Mouse (Mus musculus) CH12.LX (cell line): ENCODE results near the gene Mgll. TPM values are rescaled to one million over a fixed set of nuclear protein-coding genes. Genes with fewer than 3 reads are reported as not detected.

Experiments used
- DNase-seq: peaks from one replicate; pipeline ENCODE4 v3.0.0-alpha.2; 2013; ENCODE audit errors: extremely low read depth
- H3K27ac ChIP-seq: 2 replicates; pipeline ENCODE4 v1.5.1; 2012; ENCODE audit warnings: low read depth, mild to moderate bottlenecking, control low read depth, moderate library complexity; ENCODE audit not compliant: insufficient read depth
- H3K27me3 ChIP-seq: replicated peaks from 2 replicates; pipeline ENCODE3; 2012; ENCODE audit warnings: inconsistent platforms
- H3K36me3 ChIP-seq, 2 experiments: replicated peaks in 1 of 2; 2 replicates each; pipeline versions ENCODE3 to v1.6.1; 2012; ENCODE audit warnings: inconsistent platforms in 1 of 2, low read length in 1 of 2, mild to moderate bottlenecking in 1 of 2, mixed read lengths in 1 of 2, moderate library complexity in 1 of 2; ENCODE audit not compliant: control insufficient read depth in 1 of 2, insufficient read depth in 1 of 2
- H3K4me1 ChIP-seq, 2 experiments: 2 replicates each; pipeline ENCODE4 v1.6.1; 2012; ENCODE audit warnings: inconsistent platforms in 1 of 2, moderate library complexity in 1 of 2; ENCODE audit not compliant: insufficient read depth in 2 of 2, control insufficient read depth in 1 of 2
- H3K4me2 ChIP-seq: 2 replicates; pipeline ENCODE4 v1.6.1; 2012; ENCODE audit warnings: low read depth, mild to moderate bottlenecking, control low read depth; ENCODE audit not compliant: poor library complexity, insufficient read depth, severe bottlenecking
- H3K4me3 ChIP-seq, 3 experiments: fragments of 150-350 bp in 1 of 3; sonication (generic) in 1 of 3; replicated peaks in 1 of 3; 2 replicates each; pipeline versions ENCODE3 to v1.5.1; 2011 to 2012; ENCODE audit warnings: low read depth in 2 of 3, low read length in 2 of 3, mild to moderate bottlenecking in 2 of 3, moderate library complexity in 2 of 3, control low read depth in 1 of 3, improper control_type of control experiment in 1 of 3, inconsistent platforms in 1 of 3, mixed read lengths in 1 of 3; ENCODE audit not compliant: poor library complexity in 1 of 3
- H3K79me2 ChIP-seq: replicated peaks from 2 replicates; pipeline ENCODE4 v1.6.1; 2012; ENCODE audit warnings: mild to moderate bottlenecking, moderate library complexity; ENCODE audit not compliant: control insufficient read depth, poor library complexity, insufficient read depth, severe bottlenecking; ENCODE audit errors: extremely low read depth
- H3K9ac ChIP-seq: 2 replicates; pipeline ENCODE4 v1.6.1; 2012; ENCODE audit warnings: low read depth, mild to moderate bottlenecking, control low read depth, moderate library complexity; ENCODE audit not compliant: insufficient read depth
- H3K9me3 ChIP-seq: replicated peaks from 2 replicates; pipeline ENCODE3; 2012; ENCODE audit warnings: low read length, inconsistent platforms, mixed read lengths
- BHLHE40 ChIP-seq: IDR thresholded peaks from 2 replicates; pipeline ENCODE4 v1.6.1; 2011; ENCODE audit warnings: mild to moderate bottlenecking, low read depth, low read length, improper control_type of control experiment
- CHD2 ChIP-seq: IDR thresholded peaks from 2 replicates; pipeline ENCODE4 v1.6.1; 2011; ENCODE audit warnings: low read length, improper control_type of control experiment
- CTCF ChIP-seq, 2 experiments: IDR thresholded peaks in 1 of 2; conservative IDR thresholded peaks in 1 of 2; 2 replicates each; pipeline ENCODE4 v1.5.1; 2011 to 2012; ENCODE audit warnings: low read depth in 2 of 2, low read length in 2 of 2, improper control_type of control experiment in 1 of 2, inconsistent platforms in 1 of 2, mild to moderate bottlenecking in 1 of 2, moderate library complexity in 1 of 2
- E2F4 ChIP-seq: IDR thresholded peaks from 2 replicates; pipeline ENCODE4 v1.6.1; 2011; ENCODE audit warnings: low read depth, low read length, improper control_type of control experiment; ENCODE audit not compliant: insufficient replicate concordance
- ELF1 ChIP-seq: IDR thresholded peaks from 2 replicates; pipeline ENCODE4 v1.6.1; 2014; ENCODE audit warnings: low read depth, mild to moderate bottlenecking, inconsistent platforms, low read length, improper control_type of control experiment
- EP300 ChIP-seq: IDR thresholded peaks from 2 replicates; pipeline ENCODE4 v1.6.1; 2011; ENCODE audit warnings: low read length, improper control_type of control experiment
- JUN ChIP-seq: IDR thresholded peaks from 2 replicates; pipeline ENCODE4 v1.6.1; 2011; ENCODE audit warnings: low read depth, mild to moderate bottlenecking, low read length, improper control_type of control experiment, moderate library complexity; ENCODE audit not compliant: insufficient read depth
- JUND ChIP-seq: conservative IDR thresholded peaks from 2 replicates; pipeline ENCODE4 v1.6.1; 2011; ENCODE audit warnings: low read depth, low read length, improper control_type of control experiment
- MAX ChIP-seq: IDR thresholded peaks from 2 replicates; pipeline ENCODE4 v1.6.1; 2011; ENCODE audit warnings: low read length, improper control_type of control experiment
- MEF2A ChIP-seq: IDR thresholded peaks from 2 replicates; pipeline ENCODE4 v1.6.1; 2014; ENCODE audit warnings: low read depth, mild to moderate bottlenecking, inconsistent platforms, low read length, improper control_type of control experiment, borderline replicate concordance
- MXI1 ChIP-seq: IDR thresholded peaks from 2 replicates; pipeline ENCODE4 v1.6.1; 2011; ENCODE audit warnings: mild to moderate bottlenecking, low read depth, low read length, improper control_type of control experiment
- MYC ChIP-seq: IDR thresholded peaks from 2 replicates; pipeline ENCODE4 v1.6.1; 2011; ENCODE audit warnings: low read depth, mild to moderate bottlenecking, improper control_type of control experiment, low read length
- NRF1 ChIP-seq: IDR thresholded peaks from 2 replicates; pipeline ENCODE4 v1.6.1; 2014; ENCODE audit warnings: low read depth, mild to moderate bottlenecking, inconsistent platforms, low read length, improper control_type of control experiment, moderate library complexity
- POLR2A ChIP-seq: IDR thresholded peaks from 2 replicates; pipeline ENCODE4 v1.6.1; 2011; ENCODE audit warnings: low read depth, mild to moderate bottlenecking, improper control_type of control experiment, low read length
- POLR2AphosphoS2 ChIP-seq: IDR thresholded peaks from 2 replicates; pipeline ENCODE4 v1.6.1; 2011; ENCODE audit warnings: low read depth, low read length, improper control_type of control experiment
- RAD21 ChIP-seq: IDR thresholded peaks from 2 replicates; pipeline ENCODE4 v1.6.1; 2011; ENCODE audit warnings: low read depth, mild to moderate bottlenecking, low read length, improper control_type of control experiment, moderate library complexity
- RCOR1 ChIP-seq: conservative IDR thresholded peaks from 2 replicates; pipeline ENCODE4 v1.6.1; 2012; ENCODE audit warnings: low read depth, mild to moderate bottlenecking, inconsistent platforms, low read length, improper control_type of control experiment
- SIN3A ChIP-seq: IDR thresholded peaks from 2 replicates; pipeline ENCODE4 v1.6.1; 2012; ENCODE audit warnings: low read length, improper control_type of control experiment, inconsistent platforms
- SMC3 ChIP-seq: IDR thresholded peaks from 2 replicates; pipeline ENCODE4 v1.6.1; 2011; ENCODE audit warnings: low read depth, low read length, improper control_type of control experiment
- ZC3H11A ChIP-seq: IDR thresholded peaks from 2 replicates; pipeline ENCODE4 v1.6.1; 2012; ENCODE audit warnings: low read depth, mild to moderate bottlenecking, inconsistent platforms, low read length, improper control_type of control experiment
- ZKSCAN1 ChIP-seq: IDR thresholded peaks from 2 replicates; pipeline ENCODE4 v1.6.1; 2012; ENCODE audit warnings: low read depth, inconsistent platforms, low read length, improper control_type of control experiment, borderline replicate concordance
- ZNF384 ChIP-seq: IDR thresholded peaks from 2 replicates; pipeline ENCODE4 v1.6.1; 2012; ENCODE audit warnings: low read depth, low read length, improper control_type of control experiment, inconsistent platforms
- dilution Hi-C: fragments of 300-500 bp; cut with MboI; formaldehyde crosslinking; loops from 2 replicates; pipeline ENCODE4 v1.14.3; 2020; ENCODE audit warnings: low sequenced_read_pairs; ENCODE audit not compliant: extremely low pct_unique_long_range_greater_than_20kb, extremely low pct_ligation_motif_present
- in situ Hi-C: fragments of 300-500 bp; cut with MboI; formaldehyde crosslinking; loops from 3 replicates; pipeline ENCODE4 v1.14.3; 2019; ENCODE audit warnings: low sequenced_read_pairs, low pct_ligation_motif_present, low pct_unique_long_range_greater_than_20kb, mixed read lengths
- polyA plus RNA-seq: library from polyadenylated mRNA; unstranded; fragments of >175 nt; gene quantifications from 2 replicates; pipeline ENCODE4 v1.2.1, GENCODE M21; 2012; ENCODE audit warnings: low read depth; ENCODE audit not compliant: insufficient read length
- total RNA-seq, 2 experiments: library from RNA; depleted of rRNA; stranded (reverse); fragments of 300-350 nt in 1 of 2; fragments of >200 nt in 1 of 2; gene quantifications; 2 replicates each; pipeline ENCODE4 v1.2.3; 2012 to 2014

The Mgll gene
- total and polyA plus RNA-seq, 3 experiments, result 60.8 to 81.1 (median 76.5) TPM

DNA sequence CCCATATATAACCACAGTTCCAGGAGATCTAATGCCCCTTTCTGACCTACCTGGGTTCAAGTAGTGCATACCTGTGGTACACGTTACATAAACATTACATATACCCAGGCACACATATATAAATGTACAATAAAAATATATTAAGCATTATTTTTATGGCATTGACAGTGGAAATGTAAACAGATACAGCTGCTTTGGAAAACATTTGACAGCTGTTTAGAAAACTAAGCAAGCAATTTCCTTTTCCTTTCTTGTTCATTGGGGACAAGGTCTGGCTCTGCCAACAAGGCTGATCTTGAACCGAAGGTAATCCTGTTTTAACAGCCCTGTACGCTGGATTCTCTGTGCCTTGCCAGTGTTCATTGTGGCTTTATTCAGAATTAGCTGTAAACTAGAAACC is 3.2 kb upstream of the Mgll start:
- dilution Hi-C loops (no loop called here), in situ Hi-C loops (no loop called here)
- DNase-seq, result no peak
- no peak overlapping the region for H3K4me3 ChIP-seq
- TF ChIP-seq JUND (no peak), SIN3A (no peak), MAX (no peak), RAD21 (no peak), MXI1 (no peak), RCOR1 (no peak), ELF1 (no peak), MYC (no peak), BHLHE40 (no peak), ZKSCAN1 (no peak), SMC3 (no peak), MEF2A (no peak), NRF1 (no peak), EP300 (no peak), JUN (no peak), POLR2A (no peak), ZC3H11A (no peak), CHD2 (no peak)
- no peak overlapping the region for H3K9ac ChIP-seq
- H3K27me3 ChIP-seq, result no peaks in the 10 kb centered on the region
- H3K36me3 ChIP-seq, result peaks cover 0 to 10% of the 10 kb centered on the region in 2 experiments
- H3K4me1 ChIP-seq, result peaks cover 16 to 73% of the 10 kb centered on the region in 2 experiments
- H3K27ac ChIP-seq, result no peak overlapping the region
- H3K4me2 ChIP-seq, result no peak overlapping the region
- no peaks in the 10 kb centered on the region for H3K9me3 ChIP-seq
- H3K79me2 ChIP-seq, result peaks cover 12% of the 10 kb centered on the region

DNA sequence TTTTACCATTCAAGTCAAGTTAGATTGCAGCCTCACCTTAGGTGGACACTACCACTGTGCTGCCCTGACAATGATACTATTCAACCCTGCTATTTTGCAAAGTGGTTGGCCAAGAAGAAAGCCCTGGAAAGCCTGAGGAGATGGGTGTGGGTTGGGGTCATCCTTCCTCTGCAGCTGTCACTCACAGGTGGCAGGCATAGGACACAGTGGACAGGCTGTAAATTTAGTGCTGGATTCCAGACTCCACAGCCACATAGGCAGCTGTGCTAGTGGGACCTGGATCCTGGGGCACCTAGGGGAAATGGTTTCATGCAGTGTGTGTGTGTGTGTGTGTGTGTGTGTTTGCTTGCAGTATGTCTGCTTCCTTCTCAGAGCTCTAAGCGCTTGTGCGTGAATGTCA is 1.3 kb upstream of the Mgll start:
- H3K36me3 ChIP-seq, result peaks cover 10 to 27% of the 10 kb centered on the region in 2 experiments
- no peak overlapping the region for H3K9ac ChIP-seq
- no peaks in the 10 kb centered on the region for H3K27me3 ChIP-seq
- H3K4me2 ChIP-seq, result no peak overlapping the region
- H3K79me2 ChIP-seq, result peaks cover 31% of the 10 kb centered on the region
- no peaks in the 10 kb centered on the region for H3K9me3 ChIP-seq
- TF ChIP-seq E2F4 (no peak), CTCF (conservative IDR thresholded peaks at IDR 0.05 in 1 of 2, IDR thresholded peaks at IDR 0.05 in 1 of 2; ENCODE audit: low read depth in 2 of 2, low read length in 2 of 2) (no peak), ZNF384 (no peak), EP300 (no peak), JUN (no peak), POLR2AphosphoS2 (no peak), MXI1 (no peak), MEF2A (no peak), SIN3A (no peak), MAX (no peak)
- DNase-seq, result no peak
- peaks cover 17 to 76% of the 10 kb centered on the region in 2 experiments for H3K4me1 ChIP-seq
- H3K4me3 ChIP-seq, result no peak overlapping the region
- in situ Hi-C loops (no loop called here), dilution Hi-C loops (no loop called here)
- peak overlapping the region; percentile 2 for H3K27ac ChIP-seq
